In the genomic region with DNA sequence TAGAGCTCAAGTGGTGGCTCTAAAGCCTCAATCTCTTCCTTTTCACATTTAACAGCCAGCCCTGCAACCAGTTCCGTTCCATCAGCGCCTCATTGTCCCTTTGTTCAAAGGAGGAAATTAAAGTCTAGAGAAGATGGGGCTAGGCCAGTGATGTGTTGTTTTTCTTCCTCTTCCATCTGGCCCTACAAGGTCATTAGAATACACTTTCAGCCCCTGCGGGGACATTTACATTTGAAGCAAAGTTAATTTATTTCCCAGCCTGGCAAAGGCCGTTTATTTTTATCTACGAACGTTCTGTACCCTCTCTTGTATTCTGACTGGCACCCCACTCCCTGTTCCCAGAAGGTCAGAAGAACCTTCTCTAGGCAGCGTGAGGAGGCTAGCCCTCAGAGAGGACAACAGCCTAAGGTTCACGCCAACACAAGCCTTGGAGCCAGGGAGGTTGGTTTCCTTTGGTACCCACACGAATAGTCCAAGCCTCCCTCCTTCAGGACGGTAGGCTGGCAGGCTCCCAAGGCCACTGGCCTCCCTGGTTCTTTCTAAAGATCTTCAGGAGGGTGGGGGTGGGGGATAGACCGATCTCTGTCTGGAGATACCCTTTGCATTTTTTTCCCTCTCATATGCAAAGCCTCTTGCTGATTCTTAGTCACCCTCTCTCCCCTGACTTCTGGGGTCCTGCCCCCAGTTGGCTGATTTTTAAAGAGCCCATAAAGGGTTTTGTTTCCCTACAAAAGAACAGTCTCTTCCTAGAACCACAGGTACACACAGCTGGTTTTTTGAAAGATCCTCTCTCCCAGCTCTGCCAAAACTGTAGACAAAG, we compare ENCODE assay signal across 14 mouse cellular contexts.
A peak's percentile ranks its signal among the peaks of the same experiment; 100 is the strongest.
DNase-seq lines count a peak whose midpoint lies in the region; ATAC-seq and TF ChIP-seq lines count a peak whose summit lies in the region.
"Had no signal": no experiment of that assay in that cellular context is flagged by ENCODE, and none has a peak within 500 bp of the region (broad histone marks: within the 10 kb centered on the region; RNA-seq: fewer than 3 reads in every experiment).

No protein-coding gene starts in this region.

- intact Hi-C loops in left cerebral cortex, postnatal 10 days (cut with DNase I): no loop called here

- no peak for ATAC-seq in liver, embryonic 11.5 days (replicated peaks; ENCODE audit: low FRiP score)
- no peak for ATAC-seq in intestine, embryonic 16.5 days
- ATAC-seq: forebrain, embryonic 14.5 days; midbrain, embryonic 13.5 days; Patski had no signal

- peak overlapping the region; percentile 44 for H3K27ac ChIP-seq in liver, adult 2 months (replicated peaks; ENCODE audit: insufficient read depth, low read depth, low read length)
- H3K27ac ChIP-seq in liver, embryonic 11.5 days (ENCODE audit: low read depth, low read length): no peak overlapping the region
- peak overlapping the region; percentile 5 for H3K27ac ChIP-seq in intestine, embryonic 16.5 days (ENCODE audit: low read length)
- H3K27ac ChIP-seq: embryonic facial prominence, embryonic 10.5 days; hindbrain, embryonic 14.5 days; liver, embryonic 13.5 days; midbrain, embryonic 13.5 days had no signal

- H3K4me1 ChIP-seq in liver, adult 2 months (ENCODE audit: control insufficient read depth, insufficient read depth, low read length): peaks cover 6% of the 10 kb centered on the region; the same call in 1 of the 2 replicates
- H3K4me1 ChIP-seq in liver, embryonic 11.5 days (replicated peaks; ENCODE audit: control insufficient read depth, insufficient read depth, low read length): peaks cover 9% of the 10 kb centered on the region; the same call in 1 of the 2 replicates
- H3K4me1 ChIP-seq in intestine, embryonic 16.5 days (ENCODE audit: control insufficient read depth, insufficient read depth, low read length): 0 out of 2 replicates have a peak, but pooled peaks cover 13% of the 10 kb centered on the region

- WGBS in liver, adult 2 months: 62% methylated on average over 11 of the region's 11 CpGs
- WGBS in liver, embryonic 11.5 days: 47% methylated on average over 11 of the region's 11 CpGs
- 56% methylated on average over 11 of the region's 11 CpGs for WGBS in intestine, embryonic 16.5 days

- no peak for TF ChIP-seq CTCF in liver, adult 2 months (IDR thresholded peaks at IDR 0.05; ENCODE audit: low read depth, low read length)

- no peaks in the 10 kb centered on the region for H3K9me3 ChIP-seq in liver, embryonic 11.5 days (ENCODE audit: control insufficient read depth, low read length)
- no peaks in the 10 kb centered on the region for H3K9me3 ChIP-seq in intestine, embryonic 16.5 days (ENCODE audit: control insufficient read depth, low read length)
- H3K9me3 ChIP-seq: embryonic facial prominence, embryonic 10.5 days; liver, embryonic 13.5 days; midbrain, embryonic 13.5 days had no signal

- H3K79me2 ChIP-seq in liver, adult 2 months (ENCODE audit: control insufficient read depth, insufficient read depth, low read length): no peaks in the 10 kb centered on the region

- no peak overlapping the region for H3K9ac ChIP-seq in liver, adult 2 months (ENCODE audit: low read depth, low read length)
- no peak overlapping the region for H3K9ac ChIP-seq in liver, embryonic 11.5 days (ENCODE audit: low read depth, low read length)
- no peak overlapping the region for H3K9ac ChIP-seq in intestine, embryonic 16.5 days (ENCODE audit: low read depth, low read length)
- H3K9ac ChIP-seq: hindbrain, embryonic 14.5 days; liver, embryonic 13.5 days; midbrain, embryonic 13.5 days had no signal

- no peak for TF ChIP-seq POLR2A in liver, adult 2 months (IDR thresholded peaks at IDR 0.05; ENCODE audit: extremely low read depth, insufficient read depth, low read length)

- no peak overlapping the region for H3K4me3 ChIP-seq in liver, adult 2 months (ENCODE audit: insufficient read depth, low read depth, low read length)
- no peak overlapping the region for H3K4me3 ChIP-seq in liver, embryonic 11.5 days (ENCODE audit: low read depth, low read length)
- no peak overlapping the region for H3K4me3 ChIP-seq in intestine, embryonic 16.5 days (ENCODE audit: low read length)
- H3K4me3 ChIP-seq: embryonic facial prominence, embryonic 10.5 days; liver, embryonic 13.5 days; midbrain, embryonic 13.5 days had no signal

- H3K27me3 ChIP-seq in liver, adult 2 months (ENCODE audit: control insufficient read depth, insufficient read depth, low read length): no peaks in the 10 kb centered on the region
- H3K27me3 ChIP-seq in liver, embryonic 11.5 days (replicated peaks; ENCODE audit: control insufficient read depth, insufficient read depth, low read length): no peaks in the 10 kb centered on the region
- H3K27me3 ChIP-seq in intestine, embryonic 16.5 days (replicated peaks; ENCODE audit: control insufficient read depth, insufficient read depth, low read length): no peaks in the 10 kb centered on the region
- H3K27me3 ChIP-seq: liver, embryonic 13.5 days; midbrain, embryonic 13.5 days; Patski had no signal

- peak; percentile 49 to 68 for DNase-seq in adrenal gland, adult (ENCODE audit: inconsistent age in 2 of 2, low spot score in 1 of 2)
- no peak for DNase-seq in adrenal gland, adult 18-20 months (ENCODE audit: low spot score in 2 of 2)
- DNase-seq in liver, adult 2 months (ENCODE audit: extremely low read depth, low read depth, low spot score): peak; percentile 19
- no peak for DNase-seq in liver, embryonic 11.5 days (ENCODE audit: low spot score)
- DNase-seq in lung, postnatal 25 days (ENCODE audit: low spot score): peak; percentile 60
- no peak for DNase-seq in frontal cortex, adult 2 months (ENCODE audit: extremely low spot score in 1 of 2, low spot score in 1 of 2)
- DNase-seq in left cerebral cortex, postnatal 10 days (ENCODE audit: extremely low spot score in 1 of 2, low spot score in 2 of 2): no peak
- DNase-seq: liver, embryonic 13.5 days had no signal

- H3K36me3 ChIP-seq in liver, adult 2 months (ENCODE audit: control insufficient read depth, insufficient read depth, low read length): no peaks in the 10 kb centered on the region
- H3K36me3 ChIP-seq in liver, embryonic 11.5 days (ENCODE audit: control insufficient read depth, insufficient read depth, low read length): no peaks in the 10 kb centered on the region
- no peaks in the 10 kb centered on the region for H3K36me3 ChIP-seq in intestine, embryonic 16.5 days (ENCODE audit: control insufficient read depth, insufficient read depth, low read length)
- H3K36me3 ChIP-seq: embryonic facial prominence, embryonic 10.5 days; liver, embryonic 13.5 days; midbrain, embryonic 13.5 days had no signal

- H3K4me2 ChIP-seq in liver, embryonic 11.5 days: no peak overlapping the region
- H3K4me2 ChIP-seq in intestine, embryonic 16.5 days (ENCODE audit: low read depth, low read length): no peak overlapping the region
- H3K4me2 ChIP-seq: hindbrain, embryonic 14.5 days; liver, embryonic 13.5 days; midbrain, embryonic 13.5 days had no signal

Comparison
In these comparisons a context has a peak if more than half of its experiments do, and no peak if none do; other contexts are left out.
1. DNase-seq: peak in adrenal gland, adult (2 of 2), liver, adult 2 months (single experiment) and lung, postnatal 25 days (single experiment); none in adrenal gland, adult 18-20 months (0 of 2), liver, embryonic 11.5 days (single experiment), frontal cortex, adult 2 months (0 of 2) and left cerebral cortex, postnatal 10 days (0 of 2).